Mouse (Mus musculus): Measurements from ENCODE around the gene Nfasc.

DNA sequence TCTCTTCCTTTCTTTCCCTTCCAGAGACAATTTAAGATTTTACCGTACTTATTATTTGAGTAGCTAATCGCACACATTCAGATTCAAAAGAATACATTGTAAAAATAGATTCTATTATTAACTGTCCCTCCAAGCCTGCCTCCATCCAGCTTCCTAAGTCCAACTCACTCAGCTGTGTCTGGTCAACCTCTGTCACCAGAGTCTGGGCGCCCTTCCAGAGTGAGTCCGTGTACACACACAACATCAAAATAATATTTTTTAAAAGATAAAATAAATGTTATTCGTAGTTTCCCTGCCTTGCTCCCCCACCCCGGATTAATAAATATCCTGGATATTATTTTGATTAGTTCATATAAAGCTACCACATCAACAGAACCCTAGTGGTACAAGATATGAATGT lies 72.4 kb downstream of the Nfasc start:
- no peak for TF ChIP-seq CTCF (IDR thresholded peaks at IDR 0.05; ENCODE audit: borderline replicate concordance, insufficient read depth, low read depth, low read length)
- TF ChIP-seq POLR2A (IDR thresholded peaks at IDR 0.05; ENCODE audit: borderline replicate concordance, insufficient read depth, low read length), result no peak

Measured in cerebellum, adult 2 months (tissue).